Mouse (Mus musculus): ENCODE measurements around the gene Fth1.
A peak's percentile ranks its signal among the peaks of the same experiment; 100 is the strongest.

Gene Fth1

DNA sequence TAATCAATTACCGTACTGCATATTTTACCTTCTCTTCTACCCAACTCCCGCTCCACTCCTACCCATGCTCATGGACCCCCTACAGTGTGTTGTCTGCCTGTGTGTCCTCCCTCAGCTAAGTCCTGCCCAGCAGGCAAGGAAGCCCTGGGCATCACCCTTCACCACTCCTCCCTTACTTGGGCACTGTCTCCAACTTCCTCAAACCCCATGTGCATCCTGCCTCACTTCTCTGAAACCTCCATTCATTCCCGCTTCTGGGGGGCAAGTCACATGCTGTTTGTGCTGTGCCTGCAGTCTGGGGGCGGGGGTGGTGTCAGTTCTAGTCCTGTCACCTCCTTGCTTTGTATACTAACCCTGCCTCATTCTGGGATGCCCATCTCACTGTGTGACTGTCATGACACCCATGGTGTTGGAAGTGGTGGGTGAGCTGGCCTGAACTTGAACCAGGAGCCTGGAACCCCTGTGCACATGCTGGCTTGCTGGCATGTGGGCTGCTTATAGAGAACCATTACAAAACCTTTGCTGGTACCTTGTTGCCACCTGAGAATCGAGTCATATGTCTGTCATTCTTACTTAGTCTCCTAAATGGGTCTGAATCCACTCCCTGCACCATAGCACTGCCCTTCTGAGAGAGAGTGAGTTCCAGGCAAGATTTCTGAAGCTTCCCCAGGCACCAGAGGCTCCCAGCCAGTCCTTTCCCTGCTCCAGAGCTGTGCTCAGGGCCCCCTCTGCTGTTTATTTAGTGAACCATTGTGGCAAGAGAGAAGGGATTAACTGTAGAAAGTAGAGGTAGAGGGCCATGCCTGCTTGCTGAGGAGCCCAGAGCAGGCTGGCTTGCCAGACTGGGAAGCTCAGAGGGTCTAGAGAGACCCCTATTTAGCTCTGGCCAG, 42.3 kb downstream of the Fth1 start:
- DNase-seq, result peak; percentile 71

DNA sequence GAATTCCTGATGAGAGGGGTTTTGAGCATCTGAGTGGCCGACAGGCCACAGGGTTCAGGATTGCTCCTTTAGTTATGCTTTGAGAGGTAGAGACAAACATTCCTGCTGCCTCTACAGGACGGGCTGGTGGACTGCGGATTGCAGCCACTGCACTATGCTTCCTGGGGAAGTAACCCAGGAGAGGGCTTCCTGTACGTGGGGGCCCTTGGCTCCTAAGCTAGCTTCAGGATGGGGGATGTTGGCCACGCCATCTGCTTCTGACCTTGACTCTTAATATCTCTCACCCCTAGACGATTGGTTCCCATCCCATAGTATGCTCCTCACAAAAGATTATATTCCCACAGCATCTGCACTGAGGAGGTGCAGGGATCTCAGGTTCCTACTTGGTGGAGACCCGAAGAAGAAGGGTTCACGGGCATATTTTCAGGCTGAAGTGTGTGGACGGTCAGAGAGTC, 42.9 kb downstream of the Fth1 start:
- DNase-seq, result no peak

DNA sequence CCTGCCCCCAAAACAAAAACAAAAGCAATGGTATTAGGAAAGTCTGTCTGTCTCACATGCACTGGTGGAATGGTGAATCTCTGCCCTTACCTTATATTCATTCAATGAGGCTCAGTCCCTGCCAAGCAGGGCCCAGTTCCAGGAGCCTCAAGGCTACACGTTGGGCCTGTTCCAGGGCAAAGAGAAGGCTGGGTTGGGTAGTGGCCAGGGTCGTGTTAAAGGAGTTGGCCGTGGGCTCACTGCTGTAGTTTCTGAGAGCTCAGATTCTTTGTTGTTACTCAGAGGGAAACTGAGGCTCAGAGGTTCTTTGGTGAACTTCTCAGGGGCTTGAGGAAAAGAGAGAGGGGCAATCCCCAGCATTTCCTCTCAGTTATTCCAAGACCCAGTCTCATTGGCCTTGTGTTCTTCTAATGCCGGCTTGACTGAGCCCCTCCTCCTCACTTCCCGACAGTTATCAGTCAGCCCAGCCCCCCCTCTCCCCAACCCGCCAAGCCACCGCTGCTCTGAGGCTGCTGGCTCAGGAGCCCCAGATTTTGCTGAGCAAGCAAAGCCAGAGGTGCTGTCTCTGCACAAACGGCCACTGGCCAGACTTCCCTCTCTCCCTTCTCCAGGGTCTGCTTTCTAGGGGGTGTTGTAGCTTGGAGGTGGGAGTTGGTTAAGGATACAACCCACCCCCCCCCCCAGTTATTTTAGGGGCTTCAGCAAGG, 44.9 kb downstream of the Fth1 start:
- DNase-seq, result peak; percentile 64

DNA sequence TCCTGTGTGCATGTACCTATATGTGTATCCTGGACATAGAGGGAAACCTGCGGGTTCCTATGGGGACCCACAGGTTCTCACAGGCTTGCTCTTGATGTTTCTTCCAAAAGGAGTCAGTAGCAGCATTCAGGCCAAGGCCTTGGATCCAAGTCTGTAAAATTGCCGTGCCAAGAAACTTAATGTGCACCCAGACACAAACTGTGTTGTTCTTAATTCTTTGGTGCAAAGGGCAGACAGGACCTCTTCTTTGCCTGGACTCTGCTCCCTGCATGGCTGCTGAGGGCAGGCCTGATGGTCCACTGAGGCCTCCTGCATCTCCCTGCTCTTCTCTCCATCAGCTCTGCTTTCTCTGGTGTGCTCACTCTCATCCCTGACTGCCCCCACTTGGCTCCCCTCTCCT, 49.3 kb downstream of the Fth1 start:
- DNase-seq, result no peak

DNA sequence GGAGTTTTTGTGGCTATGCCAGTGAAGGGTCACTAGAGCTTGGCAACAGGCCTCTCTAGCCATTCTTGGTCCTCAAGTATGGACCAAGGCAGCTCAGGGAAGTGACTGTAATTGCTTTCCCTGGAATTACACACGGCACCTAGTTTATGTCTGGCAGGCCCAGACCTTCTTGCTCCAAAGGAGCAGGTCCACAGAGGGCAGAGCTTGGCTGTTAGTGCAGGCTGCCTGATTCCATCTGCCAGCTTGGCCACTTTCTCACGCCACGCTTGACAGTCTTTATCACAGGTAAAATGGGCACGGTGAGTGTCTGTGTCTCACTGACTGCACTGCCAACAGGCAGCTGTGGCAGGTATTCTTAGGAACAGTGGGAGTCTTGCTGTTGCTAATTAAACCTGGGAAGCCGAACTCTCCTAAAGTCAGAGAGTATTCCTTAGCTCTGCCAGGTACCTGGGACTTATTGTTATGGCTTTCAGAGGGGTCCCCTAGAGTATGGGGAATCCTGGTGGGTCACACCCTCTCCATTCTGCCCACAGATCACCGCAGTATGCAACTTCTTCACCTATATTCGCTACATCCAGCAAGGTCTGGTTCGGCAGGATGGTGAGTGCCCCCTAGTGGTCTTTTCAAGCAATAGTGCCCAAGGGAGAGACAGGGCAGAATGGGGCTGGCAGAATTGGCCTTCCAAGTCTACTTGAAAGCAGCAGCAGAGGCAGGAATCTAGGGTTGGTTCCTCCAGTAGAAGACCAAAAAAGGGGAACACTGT, 53.0 kb downstream of the Fth1 start:
- peak; percentile 83 for DNase-seq

DNA sequence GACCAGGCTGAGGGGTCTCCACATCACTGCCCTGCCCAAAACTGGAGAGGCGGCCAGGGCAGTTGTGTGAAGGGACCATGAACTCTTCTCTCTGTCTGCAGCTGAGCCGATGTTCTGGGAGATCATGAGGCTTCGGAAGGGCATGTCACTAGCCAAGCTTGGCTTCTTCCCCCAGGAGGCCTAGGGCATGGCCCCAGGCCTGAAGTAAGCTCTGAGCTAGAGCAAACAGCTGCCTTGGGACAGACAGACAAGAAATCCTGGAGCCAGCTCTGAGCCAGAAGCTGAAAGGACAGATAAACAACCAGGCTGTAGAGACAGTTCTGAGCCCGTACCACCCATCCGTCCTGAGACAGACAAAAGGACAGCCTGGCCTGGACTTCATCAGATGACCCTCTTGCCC, 54.0 kb downstream of the Fth1 start:
- no peak for DNase-seq

All from embryo, embryonic 11 days (tissue).